ENCODE assay signal across 4 mouse cellular contexts in genomic region chr5:119918381-119918780, GRCm38 (mm10).
A peak's percentile ranks its signal among the peaks of the same experiment; 100 is the strongest.
DNase-seq lines count a peak whose midpoint lies in the region; TF ChIP-seq lines count a peak whose summit lies in the region.
"Not testable (repeated sequence)": the region's sequence is repeated elsewhere in the genome, so short reads cannot be mapped to it uniquely, and the experiment has no call there.

No protein-coding gene starts in this region.

- not testable (repeated sequence) for H3K79me2 ChIP-seq in CH12.LX (replicated peaks; ENCODE audit: control insufficient read depth, extremely low read depth, insufficient read depth, poor library complexity, severe bottlenecking)

- dilution Hi-C loops in CH12.LX (cut with MboI; ENCODE audit: extremely low pct_ligation_motif_present, extremely low pct_unique_long_range_greater_than_20kb, low sequenced_read_pairs), result not testable (repeated sequence)

- DNase-seq in CH12.LX (ENCODE audit: extremely low read depth) (peak; percentile 0), MEL-GATA-1-ER (ENCODE audit: extremely low read depth, low read depth) (peak; percentile 2)
- peak; percentile 28 for DNase-seq in c-Kit-positive CD71-positive TER-119-positive erythroid progenitor cells, embryonic 14.5 days (ENCODE audit: low spot score)
- DNase-seq in forelimb bud, embryonic 11.5 days (ENCODE audit: low read depth, low spot score), result peak; percentile 20

- TF ChIP-seq POLR2A in CH12.LX (IDR thresholded peaks at IDR 0.05; ENCODE audit: low read depth, low read length), result not testable (repeated sequence)

- not testable (repeated sequence) for TF ChIP-seq CTCF in CH12.LX (conservative IDR thresholded peaks at IDR 0.05 in 1 of 2, IDR thresholded peaks at IDR 0.05 in 1 of 2; ENCODE audit: low read depth in 2 of 2, low read length in 2 of 2)

- not testable (repeated sequence) for H3K27ac ChIP-seq in CH12.LX (ENCODE audit: insufficient read depth, low read depth)

- H3K9ac ChIP-seq in CH12.LX (ENCODE audit: insufficient read depth, low read depth), result not testable (repeated sequence)

- not testable (repeated sequence) for H3K36me3 ChIP-seq in CH12.LX (replicated peaks in 1 of 2; ENCODE audit: control insufficient read depth in 1 of 2, insufficient read depth in 1 of 2, low read length in 1 of 2)

- H3K4me1 ChIP-seq in CH12.LX (ENCODE audit: control insufficient read depth in 1 of 2, insufficient read depth in 2 of 2), result not testable (repeated sequence)

- TF ChIP-seq EP300 in CH12.LX (IDR thresholded peaks at IDR 0.05; ENCODE audit: low read length), result not testable (repeated sequence)

- peaks cover 91% of the 10 kb centered on the region for H3K9me3 ChIP-seq in CH12.LX (replicated peaks; ENCODE audit: low read length)

- not testable (repeated sequence) for TF ChIP-seq RAD21 in CH12.LX (IDR thresholded peaks at IDR 0.05; ENCODE audit: low read depth, low read length)

- in situ Hi-C loops in CH12.LX (cut with MboI; ENCODE audit: low pct_ligation_motif_present, low pct_unique_long_range_greater_than_20kb, low sequenced_read_pairs), result not testable (repeated sequence)

- not testable (repeated sequence) for H3K27me3 ChIP-seq in CH12.LX (replicated peaks)

- H3K4me3 ChIP-seq in CH12.LX (replicated peaks in 1 of 3; ENCODE audit: low read depth in 2 of 3, low read length in 2 of 3, poor library complexity in 1 of 3), result not testable (repeated sequence)

- not testable (repeated sequence) for H3K4me2 ChIP-seq in CH12.LX (ENCODE audit: insufficient read depth, low read depth, poor library complexity, severe bottlenecking)
